Mouse (Mus musculus) spleen, adult 2 months (tissue): ENCODE results near the gene Tesk1.

Experiments
- CTCF ChIP-seq: fragments of 200-500 bp; IDR thresholded peaks from 2 replicates; pipeline ENCODE4 v1.5.1; 2011; ENCODE audit warnings: mild to moderate bottlenecking, inconsistent platforms; ENCODE audit not compliant: insufficient read depth, insufficient read length, insufficient replicate concordance; ENCODE audit errors: extremely low read depth
- POLR2A ChIP-seq: fragments of 200-500 bp; IDR thresholded peaks from 2 replicates; pipeline ENCODE4 v1.6.1; 2011; ENCODE audit warnings: low read depth, low read length, inconsistent platforms

GRCm38 (mm10) chr4:43447251-43447650 lies 5.5 kb downstream of the Tesk1 start:
- no peak for TF ChIP-seq CTCF
- no peak for TF ChIP-seq POLR2A
